8 mouse cellular contexts compared by ENCODE assay signal in genomic region chr9:110725721-110726135, GRCm38 (mm10). TPM values are rescaled to one million over a fixed set of nuclear protein-coding genes. Genes with fewer than 3 reads are reported as not detected.
DNase-seq lines count a peak whose midpoint lies in the region; ATAC-seq and TF ChIP-seq lines count a peak whose summit lies in the region.

No protein-coding gene starts in this region.

- ATAC-seq in lung, postnatal 0 days: no peak
- peak; percentile 74 for ATAC-seq in forebrain, postnatal 0 days
- ATAC-seq in kidney, postnatal 0 days (replicated peaks; ENCODE audit: low FRiP score, low read depth): 0 out of 2 replicates have a peak, but pooled peaks have one; percentile 15

- no peak for TF ChIP-seq EP300 in lung, postnatal 0 days (IDR thresholded peaks at IDR 0.05)

- no peak overlapping the region for H3K4me2 ChIP-seq in lung, postnatal 0 days (replicated peaks; ENCODE audit: low read depth, low read length)
- H3K4me2 ChIP-seq in forebrain, postnatal 0 days (ENCODE audit: low read depth): no peak overlapping the region
- no peak overlapping the region for H3K4me2 ChIP-seq in kidney, postnatal 0 days (ENCODE audit: low read length)

- peak; percentile 68 for DNase-seq in adrenal gland, adult 2 months
- DNase-seq in adrenal gland, adult 18-20 months (ENCODE audit: low spot score in 2 of 2): no peak
- DNase-seq in lung, postnatal 36 days: peak; percentile 32
- DNase-seq in lung, postnatal 0 days (ENCODE audit: low spot score): no peak
- DNase-seq in forebrain, postnatal 0 days: peak; percentile 59
- peak; percentile 66 for DNase-seq in kidney, postnatal 0 days (ENCODE audit: low spot score)
- peak; percentile 48 for DNase-seq in retina, postnatal 1 day
- DNase-seq in urinary bladder, postnatal 14 days (ENCODE audit: low spot score): no peak

- H3K9ac ChIP-seq in lung, postnatal 0 days (replicated peaks; ENCODE audit: low read depth): no peak overlapping the region
- H3K9ac ChIP-seq in forebrain, postnatal 0 days: 0 out of 2 replicates have a peak overlapping the region, but pooled peaks have one; percentile 1
- H3K9ac ChIP-seq in kidney, postnatal 0 days (ENCODE audit: low read depth, low read length): no peak overlapping the region

- 28% methylated on average over 9 of the region's 9 CpGs for WGBS in lung, postnatal 0 days
- 9% methylated on average over 9 of the region's 9 CpGs for WGBS in forebrain, postnatal 0 days
- 17% methylated on average over 9 of the region's 9 CpGs for WGBS in kidney, postnatal 0 days

- H3K36me3 ChIP-seq in lung, postnatal 0 days (ENCODE audit: insufficient read depth, low read length): no peaks in the 10 kb centered on the region
- no peaks in the 10 kb centered on the region for H3K36me3 ChIP-seq in forebrain, postnatal 0 days (ENCODE audit: insufficient read depth)
- peaks cover 41% of the 10 kb centered on the region for H3K36me3 ChIP-seq in kidney, postnatal 0 days (ENCODE audit: insufficient read depth, low read length)

- H3K4me1 ChIP-seq in lung, postnatal 0 days (ENCODE audit: insufficient read depth, low read depth, low read length): no peaks in the 10 kb centered on the region
- H3K4me1 ChIP-seq in forebrain, postnatal 0 days (ENCODE audit: insufficient read depth): peaks cover 7% of the 10 kb centered on the region; the same call in 1 of the 2 replicates
- H3K4me1 ChIP-seq in kidney, postnatal 0 days (replicated peaks; ENCODE audit: insufficient read depth, low read length): no peaks in the 10 kb centered on the region

- no peak overlapping the region for H3K27ac ChIP-seq in lung, postnatal 0 days (ENCODE audit: low read length)
- H3K27ac ChIP-seq in forebrain, postnatal 0 days (ENCODE audit: low read depth, low read length): no peak overlapping the region
- H3K27ac ChIP-seq in kidney, postnatal 0 days: no peak overlapping the region

- no peak overlapping the region for H3K4me3 ChIP-seq in lung, postnatal 0 days (ENCODE audit: low read depth, low read length)
- H3K4me3 ChIP-seq in forebrain, postnatal 0 days (ENCODE audit: low read depth, low read length): no peak overlapping the region
- no peak overlapping the region for H3K4me3 ChIP-seq in kidney, postnatal 0 days (replicated peaks; ENCODE audit: low read depth, low read length)

- H3K9me3 ChIP-seq in lung, postnatal 0 days (ENCODE audit: low read length): no peaks in the 10 kb centered on the region
- no peaks in the 10 kb centered on the region for H3K9me3 ChIP-seq in forebrain, postnatal 0 days (ENCODE audit: low read length)
- no peaks in the 10 kb centered on the region for H3K9me3 ChIP-seq in kidney, postnatal 0 days (replicated peaks; ENCODE audit: low read length)

- H3K27me3 ChIP-seq in lung, postnatal 0 days (replicated peaks; ENCODE audit: insufficient read depth, low read length): no peaks in the 10 kb centered on the region
- H3K27me3 ChIP-seq in forebrain, postnatal 0 days (ENCODE audit: insufficient read depth, low read length): peaks cover 25% of the 10 kb centered on the region
- H3K27me3 ChIP-seq in kidney, postnatal 0 days (ENCODE audit: insufficient read depth, low read length): no peaks in the 10 kb centered on the region

- no peak for TF ChIP-seq CTCF in lung, postnatal 0 days (IDR thresholded peaks at IDR 0.05)
- TF ChIP-seq CTCF in forebrain, postnatal 0 days (IDR thresholded peaks at IDR 0.05; ENCODE audit: low read depth): no peak
- no peak for TF ChIP-seq CTCF in kidney, postnatal 0 days (IDR thresholded peaks at IDR 0.05; ENCODE audit: low read depth)

RNA-seq across cellular contexts. Expression of gene Myl3, which starts 15.9 kb away (rescaled TPM):
- under 1 TPM in 1 of 2 experiments, not detected in 1; 0.66 TPM for total RNA-seq in adrenal gland, adult 2 months (2021)
- 0.22 TPM in 1 of 2 replicates, not detected in the other for polyA plus RNA-seq in adrenal gland, adult 2 months (2012; rRNA removed)
- 1 to 10 TPM in 1 of 2 experiments, under 1 TPM in 1; 0.93 to 4.1 TPM for total RNA-seq in adrenal gland, adult 18-20 months (2021)
- 10.4 and 13.8 TPM in 2 replicates for polyA plus RNA-seq in lung, postnatal 0 days (2015; fragmentation: Nextera tagmentation; extraction: Ambion mirVana)
- 0.69 and 0.76 TPM in 2 replicates for total RNA-seq in forebrain, postnatal 0 days (2014; rRNA removed)
- 0.99 and 1.1 TPM in 2 replicates for polyA plus RNA-seq in forebrain, postnatal 0 days (2015; fragmentation: Nextera tagmentation; extraction: Ambion mirVana)
- polyA plus RNA-seq in kidney, postnatal 0 days (2015; fragmentation: Nextera tagmentation; extraction: Ambion mirVana): 1.1 and 1.5 TPM in 2 replicates

RNA-seq across cellular contexts. Expression of gene Pth1r, which starts 21.2 kb away (rescaled TPM):
- 10 to 100 TPM; 14.7 to 16.3 TPM for total RNA-seq in adrenal gland, adult 2 months (2021)
- 37.8 and 51.4 TPM in 2 replicates for polyA plus RNA-seq in adrenal gland, adult 2 months (2012; rRNA removed)
- 10 to 100 TPM; 11.3 to 34.2 TPM for total RNA-seq in adrenal gland, adult 18-20 months (2021)
- 19.4 and 24.4 TPM in 2 replicates for polyA plus RNA-seq in lung, postnatal 0 days (2015; fragmentation: Nextera tagmentation; extraction: Ambion mirVana)
- total RNA-seq in forebrain, postnatal 0 days (2014; rRNA removed): 11.4 and 14.2 TPM in 2 replicates
- polyA plus RNA-seq in forebrain, postnatal 0 days (2015; fragmentation: Nextera tagmentation; extraction: Ambion mirVana): 7.8 and 8.7 TPM in 2 replicates
- polyA plus RNA-seq in kidney, postnatal 0 days (2015; fragmentation: Nextera tagmentation; extraction: Ambion mirVana): 179 and 192 TPM in 2 replicates

Comparison
In these comparisons a context has a peak if more than half of its experiments do, and no peak if none do; other contexts are left out.
1. DNase-seq: peak in adrenal gland, adult 2 months (single experiment), lung, postnatal 36 days (single experiment), forebrain, postnatal 0 days (single experiment), kidney, postnatal 0 days (single experiment) and retina, postnatal 1 day (single experiment); none in adrenal gland, adult 18-20 months (0 of 2), lung, postnatal 0 days (single experiment) and urinary bladder, postnatal 14 days (single experiment).